Mouse (Mus musculus) erythroblast, embryonic 14.5 days (primary cell): ENCODE results near the gene Gm49336. TPM values are rescaled to one million over a fixed set of nuclear protein-coding genes. Genes with fewer than 3 reads are reported as not detected.
A peak's percentile ranks its signal among the peaks of the same experiment; 100 is the strongest.

ENCODE experiments used
- H3K27me3 ChIP-seq: 2 replicates; pipeline ENCODE4 v1.6.1; 2012; ENCODE audit warnings: inconsistent platforms; ENCODE audit not compliant: control insufficient read depth
- H3K36me3 ChIP-seq: 2 replicates; pipeline ENCODE4 v1.6.1; 2012; ENCODE audit warnings: mild to moderate bottlenecking, inconsistent platforms; ENCODE audit not compliant: control insufficient read depth
- H3K4me1 ChIP-seq: 2 replicates; pipeline ENCODE4 v1.6.1; 2012; ENCODE audit warnings: inconsistent platforms; ENCODE audit not compliant: control insufficient read depth
- H3K4me3 ChIP-seq: replicated peaks from 2 replicates; pipeline ENCODE3; 2012; ENCODE audit warnings: moderate library complexity, mild to moderate bottlenecking, inconsistent platforms
- H3K9me3 ChIP-seq: 2 replicates; pipeline ENCODE4 v1.6.1; 2012; ENCODE audit warnings: low read length, inconsistent platforms, mixed read lengths; ENCODE audit not compliant: control insufficient read depth
- GATA1 ChIP-seq: IDR thresholded peaks from 2 replicates; pipeline ENCODE4 v1.6.1; 2012; ENCODE audit warnings: low read length, inconsistent platforms, mixed read lengths
- TAL1 ChIP-seq: IDR thresholded peaks from 3 replicates; pipeline ENCODE4 v1.6.1; 2012; ENCODE audit warnings: low read length, inconsistent platforms, mixed read lengths
- polyA plus RNA-seq: library from polyadenylated mRNA; stranded (reverse); fragments of >175 nt; gene quantifications from 2 replicates; pipeline ENCODE4 v1.2.3, GENCODE M21; 2012

The Gm49336 gene
- polyA plus RNA-seq, 1 experiment: 0.49 TPM

DNA sequence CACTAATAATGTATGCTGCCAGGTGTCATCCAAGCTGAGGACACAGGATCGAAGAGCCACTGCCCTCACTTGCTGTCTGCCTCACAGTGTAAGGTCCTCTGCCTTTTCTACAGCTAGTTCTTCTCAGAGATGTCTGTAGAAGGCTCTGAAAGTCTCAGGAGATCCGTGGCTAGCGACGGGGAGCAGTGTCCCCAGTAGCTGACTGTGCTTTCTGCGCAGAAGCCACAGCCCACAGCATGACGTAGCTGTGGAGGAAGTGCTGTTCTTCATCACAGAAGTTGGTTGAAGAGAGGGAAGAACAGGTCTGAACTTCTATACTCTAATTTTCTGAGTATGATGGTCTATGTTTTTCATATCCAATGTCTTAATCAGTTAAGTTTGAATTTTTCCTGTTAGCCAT, 18.0 kb upstream of the Gm49336 start:
- peaks cover 36% of the 10 kb centered on the region for H3K4me1 ChIP-seq
- H3K36me3 ChIP-seq: peaks cover 11% of the 10 kb centered on the region

DNA sequence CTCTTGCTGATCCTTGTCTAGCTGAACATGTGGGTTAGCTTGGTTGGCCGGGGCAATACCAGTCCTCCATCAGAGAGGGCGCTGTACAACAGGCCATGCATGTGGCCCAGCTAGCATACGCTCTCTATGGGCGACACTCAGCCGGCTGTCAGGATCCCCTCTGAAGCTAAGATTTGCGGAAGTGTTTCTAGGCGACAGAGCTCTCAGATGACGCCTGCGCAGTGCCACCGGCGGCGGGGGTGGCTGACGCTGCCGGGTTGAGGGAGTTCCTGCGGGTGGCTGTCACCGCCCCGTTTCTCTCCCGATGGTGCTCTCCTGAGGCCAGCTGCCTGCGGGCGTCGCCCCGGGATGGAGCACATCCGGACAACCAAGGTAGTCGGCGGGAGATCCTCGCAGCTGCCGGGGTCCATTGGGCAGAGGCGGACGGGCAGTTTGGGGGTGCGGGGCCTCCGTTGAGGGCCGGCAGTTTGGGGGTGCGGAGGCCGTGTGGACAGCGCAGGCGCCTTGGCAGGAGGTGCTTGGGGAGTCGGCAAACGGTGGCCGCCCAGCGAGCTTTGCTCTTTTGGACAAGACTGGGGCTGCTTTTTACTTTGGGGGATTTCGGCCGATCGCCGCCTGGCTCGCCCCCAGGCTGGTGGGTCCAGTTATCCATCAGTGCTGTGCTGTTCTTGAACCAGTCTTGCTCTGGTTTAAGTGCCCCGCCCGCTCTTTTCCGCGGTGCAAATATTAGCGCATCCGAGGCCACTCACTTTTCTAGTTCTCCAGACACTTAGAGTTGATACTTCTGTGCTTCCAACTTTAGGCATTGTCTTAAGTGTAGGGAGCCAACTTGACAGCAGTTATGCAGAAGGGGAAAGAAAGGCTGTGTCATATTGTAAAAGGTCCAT, 13.9 kb upstream of the Gm49336 start, which contains the start of gene Mtmr6:
Mtmr6 (plus strand) TSS at position 239 of the 887 bp plus-strand sequence.
- no peak for TF ChIP-seq GATA1
- TF ChIP-seq TAL1: no peak
- no peaks in the 10 kb centered on the region for H3K9me3 ChIP-seq
- H3K4me1 ChIP-seq: peaks cover 41% of the 10 kb centered on the region
- H3K27me3 ChIP-seq: no peaks in the 10 kb centered on the region
- H3K36me3 ChIP-seq: peaks cover 7% of the 10 kb centered on the region
- peak within 1 kb of the TSS; percentile 95 for H3K4me3 ChIP-seq

More for the DNA sequence above, 18.0 kb upstream of the Gm49336 start:
- Histone ChIP-seq H3K27me3 (no peaks in the 10 kb centered on the region), H3K4me3 (no peak overlapping the region), H3K9me3 (no peaks in the 10 kb centered on the region)
- TF ChIP-seq TAL1: no peak
- TF ChIP-seq GATA1: no peak

DNA sequence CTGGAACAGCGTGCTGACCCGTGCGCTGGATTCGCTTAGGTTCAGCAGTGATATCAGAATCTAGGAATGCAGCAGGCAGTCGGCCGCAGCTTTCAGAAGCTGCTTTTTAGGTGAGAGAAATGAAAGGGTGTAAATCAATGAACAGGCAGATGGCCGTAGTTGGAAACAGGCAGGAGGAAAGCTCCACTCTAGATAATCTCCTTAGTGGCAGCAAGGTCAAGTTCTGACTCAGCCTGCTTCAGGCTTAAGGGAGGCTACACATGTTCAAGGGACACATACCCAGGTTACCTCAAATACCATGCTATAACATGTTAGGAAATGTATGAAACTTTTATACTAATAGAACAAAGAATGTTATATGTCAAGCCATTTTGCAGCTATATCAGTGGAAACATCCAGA, 11.0 kb upstream of the Gm49336 start:
- no peak overlapping the region for H3K4me3 ChIP-seq
- no peak for TF ChIP-seq GATA1
- no peak for TF ChIP-seq TAL1
- no peaks in the 10 kb centered on the region for H3K9me3 ChIP-seq
- no peaks in the 10 kb centered on the region for H3K36me3 ChIP-seq
- H3K27me3 ChIP-seq: no peaks in the 10 kb centered on the region
- H3K4me1 ChIP-seq: peaks cover 37% of the 10 kb centered on the region

DNA sequence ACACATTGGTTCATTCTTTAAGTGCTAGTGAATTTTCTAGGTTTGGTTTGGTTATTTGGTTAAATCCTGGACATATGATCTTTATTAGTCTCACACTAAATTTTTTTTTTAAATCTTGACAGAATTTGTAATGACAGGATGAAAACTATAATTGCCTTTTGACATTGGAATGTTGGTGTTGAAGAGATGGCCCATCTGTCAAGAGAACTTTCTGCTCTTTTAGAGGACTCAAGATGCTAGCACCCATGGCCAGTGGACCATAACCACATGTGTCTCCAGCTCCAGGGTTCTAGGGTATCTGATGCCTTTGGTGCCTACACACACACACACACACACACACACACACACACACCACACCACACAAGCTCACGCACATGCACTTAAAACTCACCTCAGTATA, 6.5 kb upstream of the Gm49336 start:
- Histone ChIP-seq H3K36me3 (no peaks in the 10 kb centered on the region), H3K4me3 (no peak overlapping the region)

DNA sequence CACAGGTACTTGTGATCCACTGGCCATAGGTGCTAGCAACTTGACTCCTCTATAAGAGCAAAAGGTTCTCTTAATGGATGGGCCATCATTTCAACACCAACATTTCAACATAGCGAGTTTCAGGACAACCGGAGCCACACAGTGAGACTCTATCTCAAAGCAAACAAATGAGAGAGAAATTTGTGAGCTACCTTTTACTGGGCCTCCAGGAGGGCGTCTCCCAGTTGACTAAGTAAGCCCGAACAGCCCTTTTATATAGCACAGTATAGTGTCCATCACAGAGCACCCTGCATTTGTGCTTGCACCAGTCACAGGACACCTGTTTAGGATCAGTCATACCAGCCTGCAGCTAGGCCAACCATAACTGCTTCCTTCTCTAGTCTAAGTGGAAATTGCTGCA, 5.8 kb upstream of the Gm49336 start:
- Histone ChIP-seq H3K27me3 (no peaks in the 10 kb centered on the region), H3K36me3 (no peaks in the 10 kb centered on the region), H3K4me1 (peaks cover 48% of the 10 kb centered on the region), H3K4me3 (peak overlapping the region; percentile 33), H3K9me3 (no peaks in the 10 kb centered on the region)
- no peak for TF ChIP-seq TAL1
- TF ChIP-seq GATA1: no peak

More for the DNA sequence above, 6.5 kb upstream of the Gm49336 start:
- Histone ChIP-seq H3K27me3 (no peaks in the 10 kb centered on the region), H3K4me1 (peaks cover 47% of the 10 kb centered on the region), H3K9me3 (no peaks in the 10 kb centered on the region)
- TF ChIP-seq GATA1: no peak
- no peak for TF ChIP-seq TAL1

DNA sequence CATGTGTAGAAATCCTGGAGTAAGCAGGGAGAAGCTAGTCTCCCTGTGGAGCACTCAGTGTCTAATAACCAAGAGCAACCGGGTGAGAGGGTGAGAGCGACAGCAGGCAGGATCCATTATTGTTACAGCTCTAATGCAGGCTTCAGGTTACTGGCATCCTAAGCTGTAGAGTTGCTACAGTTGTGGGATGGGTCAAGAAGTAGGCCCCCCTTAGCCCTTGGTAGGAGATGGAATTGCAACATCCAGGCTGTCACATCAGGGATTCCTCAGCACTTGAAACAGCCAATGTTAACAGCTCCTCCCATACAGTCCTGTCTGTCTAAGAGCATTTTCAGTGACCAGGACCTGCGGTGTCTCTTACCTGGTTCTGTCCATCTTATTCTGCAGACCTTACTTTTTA, 5.0 kb upstream of the Gm49336 start:
- no peaks in the 10 kb centered on the region for H3K9me3 ChIP-seq
- TF ChIP-seq GATA1 (no peak), TAL1 (no peak)
- H3K36me3 ChIP-seq: no peaks in the 10 kb centered on the region
- H3K27me3 ChIP-seq: no peaks in the 10 kb centered on the region
- peaks cover 51% of the 10 kb centered on the region for H3K4me1 ChIP-seq
- no peak overlapping the region for H3K4me3 ChIP-seq

DNA sequence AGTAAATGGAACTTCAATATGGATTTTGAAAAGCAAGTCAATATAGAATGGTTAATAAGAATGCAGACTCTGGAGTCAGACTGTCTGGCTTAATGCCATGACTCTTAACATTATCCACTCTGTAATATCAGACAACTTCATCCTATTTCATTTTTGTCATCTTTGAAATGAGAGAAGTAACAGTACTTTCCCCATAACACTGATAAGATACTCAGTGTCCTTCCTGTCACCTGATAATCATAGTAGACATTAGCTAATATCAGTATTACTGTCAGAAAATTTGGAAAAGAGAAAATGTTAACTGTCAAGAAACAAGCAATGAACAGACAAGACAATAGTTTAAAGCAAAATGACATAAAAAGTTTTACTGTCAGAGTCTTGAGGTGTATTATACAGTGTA, 3.5 kb upstream of the Gm49336 start:
- Histone ChIP-seq H3K4me3 (no peak overlapping the region), H3K27me3 (no peaks in the 10 kb centered on the region), H3K9me3 (no peaks in the 10 kb centered on the region), H3K36me3 (no peaks in the 10 kb centered on the region), H3K4me1 (peaks cover 57% of the 10 kb centered on the region)
- TF ChIP-seq GATA1: no peak
- TF ChIP-seq TAL1: no peak

DNA sequence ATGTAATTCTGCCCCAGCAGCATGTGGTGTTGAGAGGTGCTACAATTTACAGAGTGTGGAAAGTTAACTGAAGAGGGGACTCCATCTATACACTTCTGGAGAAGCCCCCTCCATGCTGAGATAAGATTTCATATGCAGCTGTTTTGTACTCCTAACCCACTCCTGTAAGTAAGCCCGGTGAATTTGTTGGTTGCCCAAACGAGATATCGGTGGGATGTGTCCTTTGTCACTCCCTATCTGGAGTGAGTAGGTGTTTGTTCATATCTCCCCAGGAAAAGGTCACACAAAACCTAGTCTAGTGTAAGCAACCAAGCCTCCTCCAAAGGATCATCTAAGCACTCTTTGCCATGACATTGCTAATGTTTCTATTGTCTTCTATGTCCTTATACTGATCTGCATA, 2.2 kb upstream of the Gm49336 start:
- no peaks in the 10 kb centered on the region for H3K9me3 ChIP-seq
- TF ChIP-seq TAL1 (no peak), GATA1 (no peak)
- H3K36me3 ChIP-seq: peaks cover 6% of the 10 kb centered on the region
- no peak overlapping the region for H3K4me3 ChIP-seq
- peaks cover 67% of the 10 kb centered on the region for H3K4me1 ChIP-seq
- H3K27me3 ChIP-seq: no peaks in the 10 kb centered on the region

DNA sequence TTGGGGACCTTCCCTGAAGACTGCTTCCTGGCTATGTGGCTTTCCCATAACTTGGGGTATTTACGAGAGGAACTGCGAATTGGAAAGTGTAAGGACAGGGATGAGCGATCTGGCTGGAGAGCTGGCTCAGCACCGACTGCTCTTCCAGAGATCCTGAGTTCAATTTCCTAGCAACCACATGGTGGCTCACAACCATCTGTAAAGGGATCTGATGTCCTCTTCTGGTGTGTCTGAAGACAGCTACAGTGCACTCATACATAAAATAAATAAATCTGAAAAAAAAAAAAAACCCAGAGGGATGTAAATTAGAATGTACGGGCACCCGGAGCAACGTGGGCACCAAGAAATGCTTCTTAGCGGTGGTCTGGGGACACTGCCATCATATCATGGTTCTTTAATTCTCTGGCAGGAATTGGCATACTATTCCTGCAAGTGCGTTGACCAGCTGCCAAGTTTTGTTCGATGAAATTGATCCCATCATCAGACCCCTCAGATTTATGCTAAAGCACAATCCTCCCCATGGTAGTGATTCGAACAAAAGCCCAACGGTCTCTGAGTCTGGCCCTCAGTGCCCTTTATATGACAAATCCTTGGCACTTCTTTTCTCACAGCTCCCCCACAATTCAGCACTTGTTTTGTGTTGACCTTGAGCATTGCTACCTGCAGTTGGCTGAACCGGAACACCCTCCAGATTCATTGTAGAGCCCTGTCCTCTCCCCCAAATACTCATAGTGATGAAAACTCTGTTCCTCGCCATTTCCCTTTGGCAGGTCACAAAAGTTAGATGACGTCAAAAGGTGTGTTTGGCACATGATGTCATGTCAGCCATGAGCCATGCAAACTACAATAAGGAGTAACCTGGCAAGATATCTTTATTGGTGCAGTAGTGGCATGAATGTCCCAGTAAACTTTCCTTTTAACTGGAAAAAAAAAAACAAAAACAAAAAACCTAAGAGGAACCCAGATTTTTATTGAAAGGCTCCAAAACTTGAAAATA, 995 bp upstream of the Gm49336 start:
- H3K4me3 ChIP-seq: peak overlapping the region; percentile 100
- peaks cover 12% of the 10 kb centered on the region for H3K36me3 ChIP-seq
- H3K9me3 ChIP-seq: no peaks in the 10 kb centered on the region
- TF ChIP-seq TAL1 (no peak), GATA1 (no peak)
- H3K27me3 ChIP-seq: no peaks in the 10 kb centered on the region
- peaks cover 62% of the 10 kb centered on the region for H3K4me1 ChIP-seq
